Mouse (Mus musculus) CH12.LX (cell line): Measurements from ENCODE around the gene Chmp2a.

Experiments used
- CTCF ChIP-seq, 2 experiments: IDR thresholded peaks in 1 of 2; conservative IDR thresholded peaks in 1 of 2; 2 replicates each; pipeline ENCODE4 v1.5.1; 2011 to 2012; ENCODE audit warnings: low read depth in 2 of 2, low read length in 2 of 2, improper control_type of control experiment in 1 of 2, inconsistent platforms in 1 of 2, mild to moderate bottlenecking in 1 of 2, moderate library complexity in 1 of 2
- GABPA ChIP-seq: IDR thresholded peaks from 2 replicates; pipeline ENCODE4 v1.6.1; 2012; ENCODE audit warnings: low read depth, low read length, improper control_type of control experiment, inconsistent platforms; ENCODE audit not compliant: insufficient replicate concordance
- MAFK ChIP-seq: IDR thresholded peaks from 2 replicates; pipeline ENCODE4 v1.6.1; 2011; ENCODE audit warnings: low read length, improper control_type of control experiment; ENCODE audit not compliant: insufficient replicate concordance
- MAZ ChIP-seq: IDR thresholded peaks from 2 replicates; pipeline ENCODE4 v1.6.1; 2012; ENCODE audit warnings: low read depth, mild to moderate bottlenecking, inconsistent platforms, low read length, improper control_type of control experiment, moderate library complexity
- POLR2A ChIP-seq: IDR thresholded peaks from 2 replicates; pipeline ENCODE4 v1.6.1; 2011; ENCODE audit warnings: low read depth, mild to moderate bottlenecking, improper control_type of control experiment, low read length
- TCF12 ChIP-seq: IDR thresholded peaks from 2 replicates; pipeline ENCODE4 v1.6.1; 2014; ENCODE audit warnings: low read depth, mild to moderate bottlenecking, inconsistent platforms, low read length, improper control_type of control experiment
- ZMIZ1 ChIP-seq: IDR thresholded peaks from 2 replicates; pipeline ENCODE4 v1.6.1; 2012; ENCODE audit warnings: low read depth, mild to moderate bottlenecking, inconsistent platforms, low read length, improper control_type of control experiment

DNA sequence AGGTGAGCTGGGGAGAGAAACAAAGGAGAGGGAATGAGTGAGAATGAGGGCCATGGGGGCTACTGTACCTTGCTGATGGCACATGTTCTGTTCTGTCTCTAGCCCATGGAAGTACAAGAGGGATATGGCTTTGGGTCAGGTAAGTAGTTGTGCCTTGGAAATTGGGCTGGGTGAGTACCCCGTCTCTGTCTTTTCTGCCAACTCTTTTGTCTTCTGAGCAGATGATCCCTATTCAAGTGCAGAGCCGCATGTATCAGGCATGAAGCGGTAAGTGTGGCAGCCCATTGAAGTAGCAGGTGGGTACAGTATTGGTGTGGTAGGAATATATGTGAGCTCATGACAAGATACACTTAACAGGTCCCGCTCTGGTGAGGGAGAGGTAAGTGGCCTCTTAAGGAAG, 5.6 kb downstream of the Chmp2a start:
- TF ChIP-seq POLR2A (no peak), MAFK (no peak), CTCF (conservative IDR thresholded peaks at IDR 0.05 in 1 of 2, IDR thresholded peaks at IDR 0.05 in 1 of 2; ENCODE audit: low read depth in 2 of 2, low read length in 2 of 2) (no peak), MAZ (no peak), TCF12 (no peak), GABPA (no peak), ZMIZ1 (no peak)
